Mouse (Mus musculus) thymus, adult 2 months (tissue): ENCODE measurements around the gene Dcx.

Experiments used
- CTCF ChIP-seq: fragments of 200-500 bp; IDR thresholded peaks from 2 replicates; pipeline ENCODE4 v1.5.1; 2012; ENCODE audit warnings: mild to moderate bottlenecking, control low read depth, low read length, moderate library complexity, borderline replicate concordance; ENCODE audit not compliant: control insufficient read depth, poor library complexity, insufficient read depth; ENCODE audit errors: extremely low read depth
- POLR2A ChIP-seq: fragments of 200-500 bp; IDR thresholded peaks from 2 replicates; pipeline ENCODE4 v1.6.1; 2012; ENCODE audit warnings: mild to moderate bottlenecking, low read length, control low read depth, moderate library complexity; ENCODE audit not compliant: control insufficient read depth, poor library complexity, insufficient read depth; ENCODE audit errors: extremely low read depth

DNA sequence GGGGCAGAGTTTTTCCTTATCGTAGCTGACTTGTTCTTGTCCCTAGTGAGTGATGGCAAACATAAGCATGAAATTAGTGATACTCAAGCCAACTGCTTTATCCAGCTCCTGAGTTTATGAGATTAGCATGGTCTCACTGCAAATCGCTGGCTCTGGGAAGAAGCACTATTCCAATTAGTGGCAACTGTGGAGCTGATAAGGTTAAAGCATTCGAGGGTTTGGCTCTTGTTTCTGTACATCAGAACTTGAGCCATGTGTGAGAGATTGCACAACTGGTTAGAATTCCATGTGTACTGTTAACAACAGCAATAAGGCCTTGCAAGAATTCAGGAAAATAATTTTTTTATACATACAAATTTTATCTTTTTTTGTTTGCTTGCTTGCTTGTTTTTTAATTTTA, 39.9 kb downstream of the Dcx start:
- no peak for TF ChIP-seq CTCF
- TF ChIP-seq POLR2A: no peak
